Mouse (Mus musculus): ENCODE results near the gene Pex26. TPM values are rescaled to one million over a fixed set of nuclear protein-coding genes. Genes with fewer than 3 reads are reported as not detected.

Pex26 gene
- total RNA-seq (2021): 10 to 100 TPM; 14.8 to 15.0 TPM
- long read RNA-seq, experiment 1, full-length matches to known transcripts: 7 of 14 reads
- long read RNA-seq, experiment 1, partial matches to known transcripts: 0 of 14 reads
- long read RNA-seq, experiment 1, other reads (novel, unspliced or antisense): 7 of 14 reads
- long read RNA-seq, experiment 2, full-length matches to known transcripts: 6 of 16 reads
- long read RNA-seq, experiment 2, partial matches to known transcripts: 1 of 16 reads
- long read RNA-seq, experiment 2, other reads (novel, unspliced or antisense): 9 of 16 reads

DNA sequence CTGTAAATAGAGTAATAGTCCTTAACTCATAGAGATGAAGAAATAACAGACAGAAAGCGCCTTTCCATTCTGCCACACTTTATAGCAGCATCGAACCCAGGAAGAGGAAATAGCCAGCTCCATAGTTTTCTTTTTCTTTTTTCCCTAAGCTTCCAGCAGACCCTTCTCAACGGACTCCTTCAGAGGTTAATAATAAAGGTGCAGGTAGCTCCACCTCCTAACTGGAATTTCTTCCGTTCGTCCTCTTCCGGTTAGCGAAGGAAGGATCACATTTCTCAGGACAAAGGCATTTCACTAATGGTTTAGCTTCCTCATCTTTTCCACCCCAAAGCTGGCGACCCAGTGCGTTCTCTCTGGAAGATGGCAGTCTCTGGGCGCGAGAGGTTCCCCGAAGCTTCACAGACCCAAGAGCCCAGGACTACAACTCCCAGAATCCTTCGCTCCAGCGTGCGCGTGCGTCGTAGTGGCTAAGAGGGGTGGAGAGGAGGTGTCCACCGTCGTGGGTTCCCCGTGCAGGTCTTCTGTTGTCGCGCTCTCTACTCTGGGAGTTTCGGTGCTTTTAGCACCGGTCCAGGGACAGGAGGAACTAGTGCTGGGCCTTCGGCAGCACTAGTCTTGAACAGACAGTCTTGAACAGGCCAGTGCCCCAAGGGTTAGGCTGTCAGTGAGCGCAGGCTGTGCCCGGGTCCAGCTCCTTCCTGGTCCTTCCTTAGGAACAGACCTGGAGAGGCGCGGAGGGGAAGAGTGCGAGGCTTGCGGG lies at the start of gene Pex26:
Pex26 (plus strand) TSS at position 254 of the 760 bp plus-strand sequence.
- intact Hi-C loops (cut with DNase I): loop anchor here (10.0 kb wide), 1 partner anchor 351 kb away; no protein-coding TSS in a partner anchor

DNA sequence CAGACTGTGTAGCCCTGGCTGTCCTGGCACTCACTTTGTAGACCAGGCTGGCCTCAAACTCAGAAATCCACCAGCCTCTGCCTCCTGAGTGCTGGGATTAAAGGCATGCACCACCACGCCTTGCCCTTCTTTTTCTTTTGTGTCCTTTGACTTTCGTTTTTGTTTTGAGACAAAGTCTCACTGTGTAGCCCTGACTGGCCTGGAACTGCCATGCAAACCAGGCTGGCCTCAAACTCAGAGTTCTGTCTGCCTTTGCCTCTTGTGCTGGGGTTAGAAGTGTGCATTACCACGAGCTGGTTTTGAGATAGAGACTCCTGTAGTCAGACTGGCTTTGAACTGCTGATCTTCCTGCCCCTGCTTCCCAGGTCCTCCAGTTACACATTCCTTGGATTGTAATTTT lies 49.2 kb upstream of the Pex26 start:
- intact Hi-C loops (cut with DNase I): no loop called here
- no peak for DNase-seq (ENCODE audit: low spot score in 2 of 2)

More for the DNA sequence above, at the start of gene Pex26:
- peak; percentile 90 to 93 for DNase-seq (ENCODE audit: low spot score in 2 of 2)

GRCm38 (mm10) chr6:121134884-121135283 lies 48.6 kb upstream of the Pex26 start:
- intact Hi-C loops (cut with DNase I): no loop called here

DNA sequence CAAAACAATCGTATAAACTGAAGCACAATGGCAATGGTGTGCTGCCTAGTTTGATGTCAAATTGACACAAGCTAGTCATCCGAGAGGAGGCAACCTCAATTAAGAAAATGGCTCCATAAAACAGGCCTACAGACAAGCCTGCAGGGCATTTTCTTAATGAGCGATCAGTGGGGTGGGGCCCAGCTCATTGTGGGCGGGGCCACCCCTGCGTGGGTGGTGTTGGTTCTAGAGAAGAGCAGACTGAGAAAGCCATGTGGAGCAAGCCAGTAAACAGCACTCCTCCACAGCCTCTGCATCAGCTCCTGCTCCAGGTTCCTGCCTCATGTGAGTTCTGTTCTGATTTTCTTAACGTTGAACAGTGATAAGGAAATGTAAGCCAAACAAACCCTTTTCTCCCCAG lies 46.2 kb upstream of the Pex26 start:
- no peak for DNase-seq (ENCODE audit: low spot score in 2 of 2)
- intact Hi-C loops (cut with DNase I): no loop called here

More at GRCm38 (mm10) chr6:121134884-121135283, 48.6 kb upstream of the Pex26 start:
- DNase-seq (ENCODE audit: low spot score in 2 of 2): no peak

DNA sequence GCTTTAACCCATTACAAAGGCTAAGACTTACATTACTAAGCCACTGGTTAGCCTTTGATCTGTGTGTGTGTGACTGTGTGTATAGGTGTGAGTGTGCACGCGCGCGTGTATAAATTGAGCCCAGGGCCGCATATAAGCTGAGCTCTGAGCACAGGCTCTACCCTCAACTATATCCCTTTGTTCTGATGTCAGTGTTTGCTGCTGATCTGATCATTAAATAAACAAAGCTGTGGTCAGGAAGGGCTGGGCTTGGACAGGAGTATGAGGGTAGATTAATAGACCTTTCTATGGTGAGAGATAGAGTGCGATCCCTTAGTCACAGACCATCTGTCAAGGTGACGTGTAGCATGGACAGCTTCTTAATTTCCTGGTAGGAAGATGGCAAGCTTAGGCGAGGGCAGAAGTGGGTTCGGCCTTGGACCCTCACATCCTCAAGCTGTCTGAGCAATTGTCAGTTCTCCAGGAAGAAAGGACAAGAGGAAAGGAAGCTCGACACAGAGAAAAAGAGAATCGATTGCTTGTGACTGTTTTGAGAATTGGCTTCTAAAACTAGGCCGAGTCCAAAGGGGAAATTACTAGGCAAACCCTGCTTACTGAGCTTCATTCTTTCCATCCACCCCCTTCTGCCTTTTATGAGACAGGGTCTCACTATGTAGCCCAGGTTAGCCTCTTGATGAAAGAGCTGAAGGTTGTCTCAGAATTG lies 45.0 kb upstream of the Pex26 start:
- intact Hi-C loops (cut with DNase I): no loop called here
- no peak for DNase-seq (ENCODE audit: low spot score in 2 of 2)

- intact Hi-C loops (cut with DNase I): no loop called here
- DNase-seq (ENCODE audit: low spot score in 2 of 2): no peak
Observed at GRCm38 (mm10) chr6:121139271-121139670, 44.2 kb upstream of the Pex26 start.

- intact Hi-C loops (cut with DNase I): no loop called here
- DNase-seq (ENCODE audit: low spot score in 2 of 2): no peak
Observed at GRCm38 (mm10) chr6:121142298-121142697, 41.2 kb upstream of the Pex26 start.

DNA sequence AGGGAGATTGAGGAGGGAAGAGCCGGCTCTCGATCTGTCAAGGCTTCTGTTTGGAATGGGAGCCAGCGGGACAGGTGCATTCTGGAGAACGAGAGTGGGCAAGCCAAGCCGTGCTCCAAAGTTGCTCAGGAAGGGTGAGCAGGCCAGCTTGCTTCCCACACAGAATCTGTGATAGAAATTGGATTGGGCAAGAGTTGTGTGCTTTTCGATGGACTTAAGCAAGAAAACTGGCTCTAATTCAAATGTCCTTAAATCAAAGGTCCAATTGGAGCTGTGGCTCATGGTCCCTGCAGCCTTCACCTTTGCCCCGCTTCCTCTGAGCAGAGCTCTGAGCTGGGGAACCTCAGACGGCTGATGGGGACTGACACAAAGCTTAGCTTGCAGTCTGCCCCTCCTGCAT lies 40.0 kb upstream of the Pex26 start:
- DNase-seq (ENCODE audit: low spot score in 2 of 2): no peak
- intact Hi-C loops (cut with DNase I): no loop called here

DNA sequence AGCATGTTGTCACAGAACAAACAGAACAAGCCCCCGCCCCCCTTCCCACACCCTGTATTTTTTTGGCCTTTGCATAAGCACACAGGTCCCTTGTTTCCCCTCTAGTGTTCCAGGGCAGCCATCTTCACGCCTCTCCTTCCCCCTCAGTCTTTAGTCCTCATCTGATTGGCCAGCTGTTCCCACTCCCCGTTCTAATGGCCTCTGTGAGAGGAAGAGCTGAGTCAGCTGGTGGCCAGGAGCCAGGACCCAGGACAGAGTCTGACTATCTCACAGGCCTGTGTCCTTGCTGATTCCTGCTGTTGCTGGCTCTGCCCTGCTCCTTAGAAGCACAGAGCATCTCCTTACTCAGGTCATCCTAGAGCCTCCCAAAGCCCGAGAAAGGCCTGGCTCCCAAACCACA lies 39.4 kb upstream of the Pex26 start:
- DNase-seq (ENCODE audit: low spot score in 2 of 2): peak; percentile 36 to 49

DNA sequence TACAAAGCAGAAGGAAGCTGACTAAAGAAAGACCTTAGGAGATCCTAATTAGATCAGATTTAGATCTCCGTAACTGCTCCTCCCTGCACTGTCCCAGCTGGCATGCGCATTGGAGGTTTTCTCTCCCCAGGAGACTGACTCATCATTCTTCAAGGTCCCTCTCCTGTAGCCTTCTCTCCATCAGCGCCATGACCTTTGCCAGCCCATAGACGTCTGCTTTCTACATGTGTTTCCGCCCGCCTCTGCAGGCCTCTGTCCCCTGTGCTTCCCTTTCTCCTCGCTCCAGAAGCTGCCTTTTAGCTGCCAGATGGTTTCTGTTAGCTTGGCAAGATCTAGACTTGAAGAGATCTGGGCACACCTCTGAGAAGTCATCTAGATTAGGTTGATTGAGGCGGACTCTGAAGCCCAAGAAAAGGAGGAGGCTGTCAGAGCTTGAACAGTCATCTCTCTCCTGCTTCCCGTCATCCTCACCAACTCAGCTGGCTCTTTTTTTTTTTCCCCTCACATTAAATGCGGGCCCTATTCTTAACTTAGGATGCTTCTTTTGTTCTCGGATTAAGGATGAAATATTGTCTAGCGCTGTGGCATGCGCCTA lies 38.4 kb upstream of the Pex26 start:
- intact Hi-C loops (cut with DNase I): no loop called here
- DNase-seq (ENCODE audit: low spot score in 2 of 2): no peak

More for the DNA sequence above, 39.4 kb upstream of the Pex26 start:
- intact Hi-C loops (cut with DNase I): no loop called here

- intact Hi-C loops (cut with DNase I): no loop called here
- DNase-seq (ENCODE audit: low spot score in 2 of 2): no peak
Observed at GRCm38 (mm10) chr6:121145906-121146305, 37.6 kb upstream of the Pex26 start.

- no peak for DNase-seq (ENCODE audit: low spot score in 2 of 2)
- intact Hi-C loops (cut with DNase I): no loop called here
Observed at GRCm38 (mm10) chr6:121146798-121147197, 36.7 kb upstream of the Pex26 start.

GRCm38 (mm10) chr6:121148360-121148759 lies 35.1 kb upstream of the Pex26 start:
- intact Hi-C loops (cut with DNase I): no loop called here
- no peak for DNase-seq (ENCODE audit: low spot score in 2 of 2)

DNA sequence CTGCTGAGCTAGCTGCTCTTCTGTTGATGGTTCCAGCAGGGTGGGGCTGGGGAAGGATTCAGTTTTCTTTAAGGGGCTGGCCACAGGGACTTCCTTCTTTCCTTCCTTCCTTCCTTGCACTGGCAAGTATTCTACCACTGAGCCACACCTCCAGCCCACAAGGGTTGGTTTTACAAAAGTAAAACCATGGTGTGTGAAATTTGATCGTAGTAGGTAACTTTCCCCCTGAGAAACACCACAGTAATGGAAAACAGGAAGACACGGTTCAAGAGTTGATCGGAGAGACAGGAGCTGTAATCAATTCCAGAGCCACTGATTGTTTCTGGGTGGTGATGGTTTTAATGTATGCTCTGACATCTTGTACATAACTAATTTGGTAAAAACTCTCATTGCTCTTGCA lies 34.0 kb upstream of the Pex26 start:
- intact Hi-C loops (cut with DNase I): no loop called here
- no peak for DNase-seq (ENCODE audit: low spot score in 2 of 2)

GRCm38 (mm10) chr6:121150126-121150525 lies 33.3 kb upstream of the Pex26 start:
- intact Hi-C loops (cut with DNase I): no loop called here
- DNase-seq (ENCODE audit: low spot score in 2 of 2): no peak

DNA sequence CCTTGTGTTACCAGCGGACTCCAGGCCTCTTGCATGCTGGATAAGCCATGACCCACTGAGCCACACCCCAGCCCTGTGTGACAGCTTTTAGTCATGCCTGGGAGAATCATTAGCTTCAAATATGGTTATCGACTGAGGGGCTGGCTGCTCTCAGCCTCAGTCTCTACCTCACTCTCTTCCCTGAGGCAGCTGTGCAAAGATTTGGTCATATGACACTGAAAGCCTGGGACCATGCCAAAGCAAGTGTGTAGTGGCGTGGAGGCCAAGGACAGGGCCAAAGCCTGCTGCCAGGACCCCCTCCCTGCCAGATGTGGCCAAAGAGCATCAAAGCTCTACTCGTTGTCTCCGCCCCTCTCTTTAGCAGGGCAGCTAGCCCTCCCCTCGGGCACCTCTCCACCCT lies 31.7 kb upstream of the Pex26 start:
- DNase-seq (ENCODE audit: low spot score in 2 of 2): no peak
- intact Hi-C loops (cut with DNase I): no loop called here

DNA sequence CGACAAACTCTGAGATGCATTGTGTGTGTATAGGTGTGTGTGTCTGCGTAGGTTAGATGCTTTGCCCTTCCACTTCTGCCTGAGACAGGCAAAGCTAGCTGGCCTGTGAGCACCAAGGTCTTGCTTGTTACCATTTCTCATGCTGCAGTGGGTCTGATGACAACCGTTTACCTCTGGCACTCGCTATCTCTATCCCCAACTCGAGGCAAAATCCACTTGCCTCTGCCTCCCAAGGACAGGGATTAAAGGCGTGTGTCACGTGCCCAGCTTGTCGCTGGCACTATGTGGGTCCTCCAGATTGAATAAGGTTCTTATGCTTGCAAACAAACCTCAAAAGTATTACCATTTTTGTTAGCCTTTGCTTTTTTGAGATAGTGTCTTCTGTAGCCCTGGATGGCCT lies 30.3 kb upstream of the Pex26 start:
- intact Hi-C loops (cut with DNase I): no loop called here
- DNase-seq (ENCODE audit: low spot score in 2 of 2): no peak

GRCm38 (mm10) chr6:121154451-121155300 lies 28.8 kb upstream of the Pex26 start:
- DNase-seq (ENCODE audit: low spot score in 2 of 2): peak; percentile 49 to 62
- intact Hi-C loops (cut with DNase I): no loop called here

DNA sequence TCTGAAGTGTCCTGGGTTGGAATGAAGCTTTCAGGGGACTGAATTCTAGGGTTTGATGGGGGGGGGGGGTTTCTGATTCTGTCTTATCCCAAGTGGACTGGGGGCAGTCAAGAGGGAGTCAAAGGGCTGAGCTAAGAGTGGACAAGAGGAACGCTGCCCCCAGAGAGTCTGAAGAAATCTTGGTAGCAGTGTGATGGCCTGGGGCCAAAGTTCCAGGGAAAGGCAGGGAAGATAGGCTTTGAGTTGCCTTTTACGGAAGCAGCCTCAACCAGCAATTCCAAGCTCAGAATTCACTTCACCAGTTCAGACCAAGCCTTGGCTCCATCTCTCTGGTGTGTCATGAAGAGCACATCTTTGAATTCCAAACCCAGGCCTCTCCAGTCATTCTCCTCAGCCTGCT lies 27.4 kb upstream of the Pex26 start:
- intact Hi-C loops (cut with DNase I): no loop called here
- DNase-seq (ENCODE audit: low spot score in 2 of 2): no peak

Data from left cerebral cortex, postnatal 14 days (tissue).